Mouse (Mus musculus): ENCODE measurements around the gene Bcl7a.

The Bcl7a gene

GRCm38 (mm10) chr5:123379504-123379931 lies 35.9 kb downstream of the Bcl7a start:
- peak in 1 of 2 experiments; percentile 33 for DNase-seq

DNA sequence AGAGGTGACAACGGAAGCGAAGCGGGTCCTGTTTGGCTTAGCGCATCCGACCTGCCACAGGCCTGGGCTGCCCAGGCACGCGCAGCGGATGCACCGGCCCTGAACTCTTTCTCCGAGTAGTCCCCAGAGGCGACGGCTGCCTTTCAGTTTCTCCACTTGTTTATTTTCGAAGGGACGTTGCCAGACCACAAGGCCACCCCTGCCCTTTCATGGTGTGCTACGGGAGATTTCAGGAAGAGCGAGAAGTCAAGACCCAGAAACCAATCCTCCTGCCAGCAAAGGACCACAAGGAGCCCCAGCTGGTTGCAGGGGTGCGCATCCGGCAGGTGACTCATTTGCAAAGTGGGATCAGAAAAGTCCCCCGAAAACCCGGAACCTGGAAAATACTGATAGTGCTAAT lies 38.3 kb downstream of the Bcl7a start:
- peak; percentile 62 to 64 for DNase-seq

- no peak for DNase-seq
These were observed 39.1 kb downstream of the Bcl7a start for GRCm38 (mm10) chr5:123382686-123383085.

GRCm38 (mm10) chr5:123388452-123388851 lies 44.8 kb downstream of the Bcl7a start:
- DNase-seq: no peak

DNA sequence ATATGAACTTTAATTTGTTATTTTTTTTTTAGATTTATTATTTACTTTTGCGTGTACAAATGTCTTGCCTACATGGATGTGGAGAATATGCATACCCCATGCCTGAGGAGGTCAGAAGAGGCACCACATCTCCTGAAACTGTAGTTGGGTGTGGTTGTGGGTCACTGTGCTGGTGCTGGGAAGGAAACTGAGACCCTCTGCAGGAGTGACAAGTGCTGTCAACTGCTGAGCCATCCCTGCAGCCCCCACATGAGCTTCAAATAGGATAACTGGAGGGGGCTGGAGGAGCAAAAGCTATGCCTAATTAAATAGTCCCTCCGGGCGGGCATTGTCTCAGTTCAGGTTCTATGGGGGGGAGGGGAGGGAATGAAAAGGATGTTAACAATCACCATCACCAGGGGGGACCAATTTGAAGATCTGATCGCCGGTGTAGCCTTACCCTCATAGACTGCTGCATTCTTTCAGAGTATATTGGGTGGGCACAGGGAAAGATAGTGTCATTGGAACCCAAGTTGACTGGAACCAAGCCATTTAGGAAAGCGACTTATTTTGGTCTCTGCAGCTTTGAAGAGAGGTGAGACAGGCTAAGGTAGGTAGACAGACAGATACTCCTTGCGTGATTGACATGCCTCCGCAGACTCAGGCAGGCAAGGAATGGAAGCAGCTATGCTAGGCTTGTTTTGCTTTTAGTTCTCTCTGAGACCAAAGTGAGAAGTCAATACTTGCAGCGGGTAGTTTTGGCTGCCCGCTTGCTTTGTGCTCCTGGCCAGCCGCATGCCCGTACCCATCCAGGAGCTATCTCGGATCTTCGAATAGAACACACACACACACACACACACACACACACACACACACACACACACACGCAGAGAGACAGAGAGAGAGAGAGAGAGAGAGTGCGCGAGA lies 47.2 kb downstream of the Bcl7a start:
- no peak for DNase-seq

DNA sequence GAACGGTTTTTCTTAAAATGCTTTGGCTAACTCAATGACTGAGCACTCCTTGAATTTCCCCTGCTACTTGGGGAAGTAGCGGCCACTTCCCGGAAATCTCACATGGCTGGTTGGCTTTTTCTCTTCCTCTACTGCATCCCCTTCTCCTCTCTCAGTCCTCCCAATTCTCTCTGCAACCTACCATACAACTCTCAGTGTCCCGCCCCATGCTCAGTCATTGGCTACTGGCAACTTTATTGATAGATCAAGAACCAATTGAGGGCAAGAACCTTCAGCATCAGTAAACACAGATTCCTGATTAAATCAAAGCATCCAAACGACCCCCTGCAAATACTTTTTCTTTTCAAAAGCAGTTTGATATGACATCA lies 47.8 kb downstream of the Bcl7a start:
- peak in 1 of 2 experiments; percentile 48 for DNase-seq

GRCm38 (mm10) chr5:123393786-123394302 lies 50.2 kb downstream of the Bcl7a start:
- DNase-seq: no peak

GRCm38 (mm10) chr5:123394303-123394956 lies 50.8 kb downstream of the Bcl7a start, which contains the start of gene Mlxip:
TSS of gene Mlxip (plus strand) at chr5:123394798.
- peak; percentile 86 to 88 for DNase-seq

GRCm38 (mm10) chr5:123394957-123395881 lies 51.6 kb downstream of the Bcl7a start:
- DNase-seq: peak in 1 of 2 experiments; percentile 37

DNA sequence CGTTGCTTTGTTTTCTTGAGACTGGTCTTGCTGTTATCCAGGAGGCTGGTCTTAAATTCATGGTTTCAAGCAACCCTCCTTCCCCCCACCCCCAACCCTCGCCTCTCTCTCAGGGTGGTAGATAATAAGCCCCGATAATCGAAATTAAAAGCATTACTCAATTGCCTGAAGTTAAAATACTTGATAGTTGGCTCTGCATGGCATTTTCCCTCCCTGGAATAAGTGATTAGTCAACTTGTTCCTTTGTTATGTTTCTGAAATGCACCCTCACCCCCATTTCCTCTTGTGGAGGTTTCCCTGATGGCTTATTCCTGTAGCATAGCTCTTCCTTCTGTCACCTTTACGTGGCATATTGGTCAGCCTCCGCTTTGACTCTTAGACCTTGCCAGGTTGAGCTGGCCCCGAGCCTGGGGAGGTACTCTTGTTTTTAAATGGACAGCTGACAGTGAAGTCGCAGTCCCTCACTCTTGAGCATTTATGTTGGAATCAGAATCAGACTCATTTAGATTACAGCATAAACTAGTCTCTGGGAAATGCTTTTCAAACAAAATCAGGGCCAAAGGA lies 53.3 kb downstream of the Bcl7a start:
- DNase-seq: no peak

- DNase-seq: peak; percentile 51 to 54
These were observed 54.2 kb downstream of the Bcl7a start for GRCm38 (mm10) chr5:123397786-123398185.

- DNase-seq: no peak
These were observed 55.3 kb downstream of the Bcl7a start for GRCm38 (mm10) chr5:123398856-123399498.

- no peak for DNase-seq
These were observed 60.8 kb downstream of the Bcl7a start for GRCm38 (mm10) chr5:123404480-123404879.

DNA sequence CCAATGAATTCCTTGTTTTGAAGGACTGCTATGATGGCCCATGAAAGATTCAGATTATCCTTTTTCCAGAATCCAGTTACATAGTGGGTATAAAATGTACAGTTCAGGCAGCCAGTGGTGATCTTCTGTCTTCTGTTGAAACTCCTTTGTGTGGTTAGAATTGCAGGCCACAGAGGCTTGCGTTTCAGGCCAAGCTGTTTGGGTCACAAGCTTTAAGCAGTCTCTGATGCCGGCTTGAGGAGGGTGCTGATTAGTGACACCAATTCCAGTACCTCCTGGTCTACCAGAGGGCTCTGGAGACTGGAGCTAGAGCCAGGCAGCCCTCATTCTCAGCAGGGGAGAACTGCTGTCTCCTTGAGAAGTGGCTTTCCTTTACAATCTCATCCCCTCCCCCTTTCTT lies 63.3 kb downstream of the Bcl7a start:
- no peak for DNase-seq

DNA sequence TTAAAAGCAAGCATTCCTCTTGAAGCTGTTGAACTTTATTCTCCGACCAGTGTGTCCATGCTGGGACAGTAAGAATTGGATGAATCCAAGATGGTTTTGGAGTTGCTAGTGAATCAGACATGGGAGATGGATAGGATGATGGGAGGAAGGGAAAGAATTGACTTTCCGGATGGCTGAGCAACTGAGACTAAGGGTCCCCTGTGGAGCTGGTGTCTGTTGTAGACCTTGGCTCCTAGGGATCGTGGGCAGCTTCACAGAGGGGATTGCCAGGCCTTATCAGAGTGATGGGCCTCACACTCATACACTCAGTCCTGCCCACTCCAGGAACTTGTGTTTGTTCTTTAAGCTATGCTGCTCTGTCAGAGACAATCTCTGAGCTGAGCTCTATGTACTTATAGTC lies 64.5 kb downstream of the Bcl7a start:
- no peak for DNase-seq

GRCm38 (mm10) chr5:123412193-123412592 lies 68.6 kb downstream of the Bcl7a start:
- no peak for DNase-seq

DNA sequence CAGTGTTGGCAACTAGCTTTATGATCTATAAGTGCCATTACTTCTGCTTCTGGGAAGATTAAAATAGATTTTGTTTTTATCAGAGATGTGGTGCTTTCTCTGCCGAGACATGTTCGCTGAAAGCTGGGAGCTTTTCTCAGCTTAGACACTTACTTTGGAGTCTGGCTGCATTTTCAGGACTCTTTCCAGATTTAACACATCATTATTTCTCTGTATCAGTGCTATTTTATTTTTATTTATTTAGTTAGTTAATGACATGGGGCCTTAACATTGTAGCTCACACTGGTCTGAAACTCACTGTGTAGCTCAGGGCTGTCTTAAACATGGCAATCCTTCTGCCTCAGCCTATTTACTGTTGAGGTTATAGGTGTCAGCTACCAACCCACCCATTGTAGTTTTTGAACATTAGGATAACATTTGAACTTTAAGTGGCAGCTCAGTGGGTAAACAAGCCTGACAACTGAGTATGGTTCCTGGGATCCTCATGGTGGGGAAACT lies 70.3 kb downstream of the Bcl7a start:
- DNase-seq: no peak

- no peak for DNase-seq
These were observed 72.5 kb downstream of the Bcl7a start for GRCm38 (mm10) chr5:123416149-123416548.

DNA sequence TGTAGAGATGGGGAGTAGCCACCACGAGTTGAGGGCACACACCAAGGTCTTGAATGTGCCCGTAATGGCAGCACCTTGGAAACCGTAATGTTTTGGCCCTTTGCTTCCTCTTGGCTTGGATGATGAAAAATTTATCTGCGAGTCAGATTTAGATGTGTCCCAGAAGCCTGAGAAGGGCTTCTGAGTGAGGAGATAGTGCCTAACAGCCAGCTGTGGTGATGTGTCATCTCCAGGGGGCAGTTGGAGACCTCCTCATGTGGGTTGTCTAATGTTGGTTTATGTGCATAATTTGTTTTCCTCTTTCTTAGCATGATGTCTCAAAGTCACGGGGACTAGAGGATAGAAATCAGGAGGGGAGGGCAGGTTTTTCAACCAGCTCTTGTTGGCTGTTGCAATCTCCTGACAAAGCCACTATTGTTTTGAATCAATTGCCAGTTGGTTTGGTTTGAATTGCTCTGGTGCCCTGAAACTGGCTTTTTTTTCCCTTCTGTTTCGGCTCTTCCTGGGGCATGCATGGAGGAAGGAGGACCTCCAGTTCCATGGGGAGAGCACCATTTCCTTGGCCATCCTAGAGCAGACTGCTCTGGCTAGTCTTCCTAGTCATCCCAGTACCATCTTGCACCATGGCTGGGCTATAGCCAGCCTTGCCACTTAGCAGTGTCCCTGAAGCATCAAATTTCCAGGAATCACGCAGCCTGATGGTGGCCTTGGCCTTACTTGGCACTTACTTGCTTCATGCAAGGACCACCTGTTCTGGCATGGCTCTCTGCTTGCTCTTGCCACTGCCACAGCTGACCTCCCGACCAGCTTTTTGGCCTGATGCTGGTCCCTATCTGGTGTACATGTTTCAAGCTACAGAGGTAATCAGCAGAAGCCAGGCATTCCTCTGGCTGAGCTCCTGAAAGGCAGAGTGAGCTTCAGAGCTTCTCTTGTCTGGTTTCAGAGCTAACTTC lies 73.2 kb downstream of the Bcl7a start:
- no peak for DNase-seq

DNA sequence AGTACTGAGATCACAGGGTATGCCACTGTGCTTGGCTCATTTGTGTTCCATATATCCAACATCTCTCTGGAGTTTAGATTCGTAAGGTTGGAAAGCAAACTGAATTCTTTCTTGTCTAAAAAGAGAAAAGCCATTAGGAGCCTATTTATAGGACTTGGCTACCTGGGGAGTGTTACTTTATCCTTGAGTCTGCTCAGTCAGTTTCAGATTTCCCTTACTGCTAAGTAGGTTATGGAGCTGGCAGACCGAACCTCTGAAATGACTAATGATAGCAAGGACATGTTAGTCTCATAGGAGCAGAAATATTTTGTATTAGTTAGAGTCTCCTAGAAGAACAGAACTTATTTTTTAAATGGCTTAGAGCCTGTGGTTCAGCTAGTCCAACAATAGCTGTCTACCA lies 80.3 kb downstream of the Bcl7a start:
- no peak for DNase-seq
